8 mouse cellular contexts compared by ENCODE assay signal in genomic region chr7:141464603-141465201, GRCm38 (mm10). TPM values are rescaled to one million over a fixed set of nuclear protein-coding genes. Genes with fewer than 3 reads are reported as not detected.
DNase-seq lines count a peak whose midpoint lies in the region; ATAC-seq and TF ChIP-seq lines count a peak whose summit lies in the region.

No protein-coding gene starts in this region.

- H3K9me3 ChIP-seq in embryonic facial prominence, embryonic 14.5 days (ENCODE audit: control insufficient read depth, low read length) = no peaks in the 10 kb centered on the region
- H3K9me3 ChIP-seq in hindbrain, embryonic 16.5 days (ENCODE audit: control insufficient read depth, low read length) = no peaks in the 10 kb centered on the region
- H3K9me3 ChIP-seq in liver, embryonic 15.5 days (replicated peaks) = no peaks in the 10 kb centered on the region
- no peaks in the 10 kb centered on the region for H3K9me3 ChIP-seq in neural tube, embryonic 14.5 days (ENCODE audit: control insufficient read depth, low read length)

- H3K36me3 ChIP-seq in embryonic facial prominence, embryonic 14.5 days (ENCODE audit: control insufficient read depth, insufficient read depth, low read length) = 0 out of 2 replicates have a peak, but pooled peaks cover 5% of the 10 kb centered on the region
- H3K36me3 ChIP-seq in hindbrain, embryonic 16.5 days (ENCODE audit: control insufficient read depth, insufficient read depth, low read length) = peaks cover 3% of the 10 kb centered on the region; the same call in 1 of the 2 replicates
- H3K36me3 ChIP-seq in liver, embryonic 15.5 days (replicated peaks) = peaks cover 8% of the 10 kb centered on the region
- peaks cover 1% of the 10 kb centered on the region; the same call in 1 of the 2 replicates for H3K36me3 ChIP-seq in neural tube, embryonic 14.5 days (ENCODE audit: control insufficient read depth, insufficient read depth, low read length)

- DNase-seq in left cerebral cortex, adult 2 months (ENCODE audit: extremely low spot score in 1 of 2, low spot score in 2 of 2) = no peak
- no peak for DNase-seq in left cerebral cortex, adult 18-20 months (ENCODE audit: low spot score in 2 of 2)
- no peak for DNase-seq in embryonic facial prominence, embryonic 14.5 days (ENCODE audit: low spot score)
- no peak for DNase-seq in left cerebral cortex, adult 9 months (ENCODE audit: low spot score in 2 of 2)
- no peak for DNase-seq in urinary bladder, postnatal 10 days (ENCODE audit: low spot score)

- H3K4me1 ChIP-seq in embryonic facial prominence, embryonic 14.5 days (ENCODE audit: control insufficient read depth, insufficient read depth, low read length) = peaks cover 47% of the 10 kb centered on the region
- H3K4me1 ChIP-seq in hindbrain, embryonic 16.5 days (ENCODE audit: control insufficient read depth, insufficient read depth, low read depth, low read length) = peaks cover 42% of the 10 kb centered on the region
- peaks cover 68% of the 10 kb centered on the region for H3K4me1 ChIP-seq in liver, embryonic 15.5 days (replicated peaks)
- H3K4me1 ChIP-seq in neural tube, embryonic 14.5 days (ENCODE audit: control insufficient read depth, insufficient read depth, low read length) = peaks cover 20% of the 10 kb centered on the region

- 8% methylated on average over 32 of the region's 38 CpGs for WGBS in embryonic facial prominence, embryonic 14.5 days
- WGBS in hindbrain, embryonic 16.5 days = 8% methylated on average over 38 of the region's 38 CpGs
- WGBS in liver, embryonic 15.5 days (ENCODE audit: insufficient replicate concordance) = 8% methylated on average over 38 of the region's 38 CpGs
- 4% methylated on average over 35 of the region's 38 CpGs for WGBS in neural tube, embryonic 14.5 days

- H3K27ac ChIP-seq in left cerebral cortex, adult 2 months = peak overlapping the region; percentile 53; the same call in 1 of the 2 replicates
- H3K27ac ChIP-seq in embryonic facial prominence, embryonic 14.5 days (replicated peaks; ENCODE audit: low read depth, low read length) = no peak overlapping the region
- H3K27ac ChIP-seq in hindbrain, embryonic 16.5 days (ENCODE audit: low read depth, low read length) = no peak overlapping the region
- H3K27ac ChIP-seq in liver, embryonic 15.5 days (replicated peaks) = no peak overlapping the region
- H3K27ac ChIP-seq in neural tube, embryonic 14.5 days (ENCODE audit: low read depth, low read length) = no peak overlapping the region

- peak overlapping the region; percentile 51 for H3K4me2 ChIP-seq in embryonic facial prominence, embryonic 14.5 days (ENCODE audit: low read depth, low read length)
- peak overlapping the region; percentile 34 for H3K4me2 ChIP-seq in hindbrain, embryonic 16.5 days (ENCODE audit: low read length)
- peak overlapping the region; percentile 35 for H3K4me2 ChIP-seq in liver, embryonic 15.5 days
- peak overlapping the region; percentile 32; the same call in 1 of the 2 replicates for H3K4me2 ChIP-seq in neural tube, embryonic 14.5 days (ENCODE audit: low read depth, low read length)

- TF ChIP-seq CTCF in left cerebral cortex, adult 2 months (IDR thresholded peaks at IDR 0.05) = no peak

- intact Hi-C loops in left cerebral cortex, adult 2 months (cut with DNase I) = no loop called here

- H3K27me3 ChIP-seq in embryonic facial prominence, embryonic 14.5 days (replicated peaks; ENCODE audit: control insufficient read depth, insufficient read depth, low read length) = peaks cover 63% of the 10 kb centered on the region
- H3K27me3 ChIP-seq in hindbrain, embryonic 16.5 days (replicated peaks; ENCODE audit: control insufficient read depth, insufficient read depth, low read length) = peaks cover 58% of the 10 kb centered on the region
- peaks cover 74% of the 10 kb centered on the region for H3K27me3 ChIP-seq in liver, embryonic 15.5 days
- H3K27me3 ChIP-seq in neural tube, embryonic 14.5 days (ENCODE audit: control insufficient read depth, insufficient read depth, low read length) = peaks cover 46% of the 10 kb centered on the region

- no peak for ATAC-seq in embryonic facial prominence, embryonic 14.5 days (ENCODE audit: low read depth)
- no peak for ATAC-seq in hindbrain, embryonic 16.5 days
- ATAC-seq in liver, embryonic 15.5 days (ENCODE audit: insufficient read depth) = no peak
- ATAC-seq in neural tube, embryonic 14.5 days (ENCODE audit: low read depth) = no peak

- peak overlapping the region; percentile 16 for H3K4me3 ChIP-seq in left cerebral cortex, adult 2 months
- peak overlapping the region; percentile 25 for H3K4me3 ChIP-seq in embryonic facial prominence, embryonic 14.5 days (ENCODE audit: low read depth, low read length)
- peak overlapping the region; percentile 16 for H3K4me3 ChIP-seq in hindbrain, embryonic 16.5 days (ENCODE audit: low read length)
- H3K4me3 ChIP-seq in liver, embryonic 15.5 days (replicated peaks) = 0 out of 2 replicates have a peak overlapping the region, but pooled peaks have one; percentile 10
- peak overlapping the region; percentile 12; the same call in 1 of the 2 replicates for H3K4me3 ChIP-seq in neural tube, embryonic 14.5 days (ENCODE audit: low read depth, low read length)

- H3K9ac ChIP-seq in embryonic facial prominence, embryonic 14.5 days (ENCODE audit: low read depth, low read length) = peak overlapping the region; percentile 27; the same call in 1 of the 2 replicates
- H3K9ac ChIP-seq in hindbrain, embryonic 16.5 days (ENCODE audit: low read depth, low read length) = peak overlapping the region; percentile 18
- no peak overlapping the region for H3K9ac ChIP-seq in liver, embryonic 15.5 days
- no peak overlapping the region for H3K9ac ChIP-seq in neural tube, embryonic 14.5 days (replicated peaks; ENCODE audit: low read depth, low read length)

RNA-seq across cellular contexts. Expression of gene Cd151, which starts 2.5 kb away (rescaled TPM):
- total RNA-seq in left cerebral cortex, adult 2 months (2021) = 10 to 100 TPM; 30.7 to 31.4 TPM
- total RNA-seq in left cerebral cortex, adult 18-20 months (2021) = 10 to 100 TPM; 28.9 to 29.1 TPM
- 54.9 and 60.7 TPM in 2 replicates for polyA plus RNA-seq in embryonic facial prominence, embryonic 14.5 days (2014; fragmentation: Nextera tagmentation; extraction: Ambion mirVana)
- 23.0 and 24.7 TPM in 2 replicates for polyA plus RNA-seq in hindbrain, embryonic 16.5 days (2015; fragmentation: Nextera tagmentation; extraction: Ambion mirVana)
- 5.0 and 6.3 TPM in 2 replicates for polyA plus RNA-seq in liver, embryonic 15.5 days (2015; fragmentation: Nextera tagmentation; extraction: Ambion mirVana)
- 43.3 and 49.6 TPM in 2 replicates for polyA plus RNA-seq in neural tube, embryonic 14.5 days (2014; fragmentation: Nextera tagmentation; extraction: Ambion mirVana)

RNA-seq across cellular contexts. Expression of gene Cracr2b, which starts 3.8 kb away (rescaled TPM):
- 1 to 10 TPM; 3.7 to 5.1 TPM for total RNA-seq in left cerebral cortex, adult 2 months (2021)
- 1 to 10 TPM; 3.7 to 4.5 TPM for total RNA-seq in left cerebral cortex, adult 18-20 months (2021)
- polyA plus RNA-seq in embryonic facial prominence, embryonic 14.5 days (2014; fragmentation: Nextera tagmentation; extraction: Ambion mirVana) = 6.6 and 10.3 TPM in 2 replicates
- 7.9 and 10.8 TPM in 2 replicates for polyA plus RNA-seq in hindbrain, embryonic 16.5 days (2015; fragmentation: Nextera tagmentation; extraction: Ambion mirVana)
- 3.9 and 5.2 TPM in 2 replicates for polyA plus RNA-seq in liver, embryonic 15.5 days (2015; fragmentation: Nextera tagmentation; extraction: Ambion mirVana)
- polyA plus RNA-seq in neural tube, embryonic 14.5 days (2014; fragmentation: Nextera tagmentation; extraction: Ambion mirVana) = 3.6 and 6.6 TPM in 2 replicates

RNA-seq across cellular contexts. Expression of gene Pnpla2, which starts 9.7 kb away (rescaled TPM):
- total RNA-seq in left cerebral cortex, adult 2 months (2021) = 10 to 100 TPM; 26.0 to 31.7 TPM
- 10 to 100 TPM; 23.6 to 24.8 TPM for total RNA-seq in left cerebral cortex, adult 18-20 months (2021)
- polyA plus RNA-seq in embryonic facial prominence, embryonic 14.5 days (2014; fragmentation: Nextera tagmentation; extraction: Ambion mirVana) = 16.9 and 20.4 TPM in 2 replicates
- 20.0 and 20.9 TPM in 2 replicates for polyA plus RNA-seq in hindbrain, embryonic 16.5 days (2015; fragmentation: Nextera tagmentation; extraction: Ambion mirVana)
- polyA plus RNA-seq in liver, embryonic 15.5 days (2015; fragmentation: Nextera tagmentation; extraction: Ambion mirVana) = 13.9 and 15.3 TPM in 2 replicates
- polyA plus RNA-seq in neural tube, embryonic 14.5 days (2014; fragmentation: Nextera tagmentation; extraction: Ambion mirVana) = 14.0 and 14.7 TPM in 2 replicates

RNA-seq across cellular contexts. Expression of gene Polr2l, which starts 10.2 kb away (rescaled TPM):
- total RNA-seq in left cerebral cortex, adult 2 months (2021) = 10 to 100 TPM; 38.4 to 42.3 TPM
- total RNA-seq in left cerebral cortex, adult 18-20 months (2021) = 10 to 100 TPM; 36.6 to 41.6 TPM
- polyA plus RNA-seq in embryonic facial prominence, embryonic 14.5 days (2014; fragmentation: Nextera tagmentation; extraction: Ambion mirVana) = 59.3 and 65.2 TPM in 2 replicates
- 72.4 and 75.8 TPM in 2 replicates for polyA plus RNA-seq in hindbrain, embryonic 16.5 days (2015; fragmentation: Nextera tagmentation; extraction: Ambion mirVana)
- 41.7 and 43.9 TPM in 2 replicates for polyA plus RNA-seq in liver, embryonic 15.5 days (2015; fragmentation: Nextera tagmentation; extraction: Ambion mirVana)
- 74.0 and 87.3 TPM in 2 replicates for polyA plus RNA-seq in neural tube, embryonic 14.5 days (2014; fragmentation: Nextera tagmentation; extraction: Ambion mirVana)

RNA-seq across cellular contexts. Expression of gene Tspan4, which starts 10.3 kb away (rescaled TPM):
- 10 to 100 TPM; 13.7 to 14.4 TPM for total RNA-seq in left cerebral cortex, adult 2 months (2021)
- 10 to 100 TPM; 10.3 to 11.6 TPM for total RNA-seq in left cerebral cortex, adult 18-20 months (2021)
- polyA plus RNA-seq in embryonic facial prominence, embryonic 14.5 days (2014; fragmentation: Nextera tagmentation; extraction: Ambion mirVana) = 85.1 and 86.2 TPM in 2 replicates
- 68.3 and 71.0 TPM in 2 replicates for polyA plus RNA-seq in hindbrain, embryonic 16.5 days (2015; fragmentation: Nextera tagmentation; extraction: Ambion mirVana)
- polyA plus RNA-seq in liver, embryonic 15.5 days (2015; fragmentation: Nextera tagmentation; extraction: Ambion mirVana) = 47.7 and 55.0 TPM in 2 replicates
- 55.7 and 63.3 TPM in 2 replicates for polyA plus RNA-seq in neural tube, embryonic 14.5 days (2014; fragmentation: Nextera tagmentation; extraction: Ambion mirVana)

Comparison
In these comparisons a context has a peak if more than half of its experiments do, and no peak if none do; other contexts are left out.
1. H3K9ac ChIP-seq: peak in embryonic facial prominence, embryonic 14.5 days (single experiment) and hindbrain, embryonic 16.5 days (single experiment); none in liver, embryonic 15.5 days (single experiment) and neural tube, embryonic 14.5 days (single experiment).
2. Peak in every context shown above with its lines, with median percentiles within 50 percentile points of each other: H3K4me3 ChIP-seq and H3K4me2 ChIP-seq.